Mouse (Mus musculus): ENCODE data around the gene Cd180. TPM values are rescaled to one million over a fixed set of nuclear protein-coding genes. Genes with fewer than 3 reads are reported as not detected.

Cd180 gene
- polyA plus RNA-seq, 1 experiment: 31.6 TPM

DNA sequence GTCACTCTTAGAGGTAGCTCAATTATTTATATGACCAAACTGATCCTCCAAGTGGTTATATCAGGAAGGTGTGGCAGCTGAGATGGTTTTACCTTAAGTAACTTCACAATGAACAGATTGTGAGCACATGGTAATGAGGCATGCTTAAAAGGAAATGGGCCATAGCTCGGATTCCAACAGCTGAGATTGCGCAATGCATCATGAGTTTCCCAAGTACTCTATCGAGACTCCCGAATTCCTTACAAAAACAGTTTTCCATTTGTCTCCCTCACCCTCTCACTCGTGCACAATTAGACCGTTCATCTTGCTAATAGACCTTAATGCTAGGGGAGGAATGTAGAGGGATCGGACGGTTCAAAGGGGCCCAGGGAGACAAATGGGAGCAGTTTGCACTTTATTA lies 76.8 kb downstream of the Cd180 start:
- Histone ChIP-seq H3K4me1 (ENCODE audit: control insufficient read depth, insufficient read depth, insufficient read length) (no peaks in the 10 kb centered on the region), H3K27ac (ENCODE audit: insufficient read depth, low read length) (no peak overlapping the region), H3K4me3 (ENCODE audit: extremely low read depth, insufficient read depth, insufficient read length) (no peak overlapping the region), H3K27me3 (ENCODE audit: control insufficient read depth, insufficient read depth, low read length) (no peaks in the 10 kb centered on the region), H3K36me3 (ENCODE audit: control insufficient read depth, insufficient read depth, low read length) (peaks cover 14% of the 10 kb centered on the region)
- DNase-seq (ENCODE audit: low read depth in 1 of 2, low spot score in 2 of 2): no peak
- 90% methylated on average over 8 of the region's 8 CpGs for WGBS
- no peak for TF ChIP-seq POLR2A (IDR thresholded peaks at IDR 0.05; ENCODE audit: low read depth, low read length)
- no peak for TF ChIP-seq CTCF (IDR thresholded peaks at IDR 0.05; ENCODE audit: extremely low read depth, insufficient read depth, insufficient read length, insufficient replicate concordance)

GRCm38 (mm10) chr13:102773169-102773568 lies 79.8 kb downstream of the Cd180 start:
- DNase-seq (ENCODE audit: low read depth in 1 of 2, low spot score in 2 of 2): no peak
- no peaks in the 10 kb centered on the region for H3K4me1 ChIP-seq (ENCODE audit: control insufficient read depth, insufficient read depth, insufficient read length)
- H3K36me3 ChIP-seq (ENCODE audit: control insufficient read depth, insufficient read depth, low read length): peaks cover 14% of the 10 kb centered on the region
- H3K4me3 ChIP-seq (ENCODE audit: extremely low read depth, insufficient read depth, insufficient read length): no peak overlapping the region
- WGBS: 87% methylated on average over 9 of the region's 9 CpGs
- no peak for TF ChIP-seq CTCF (IDR thresholded peaks at IDR 0.05; ENCODE audit: extremely low read depth, insufficient read depth, insufficient read length, insufficient replicate concordance)
- TF ChIP-seq POLR2A (IDR thresholded peaks at IDR 0.05; ENCODE audit: low read depth, low read length): no peak
- H3K27ac ChIP-seq (ENCODE audit: insufficient read depth, low read length): no peak overlapping the region
- H3K27me3 ChIP-seq (ENCODE audit: control insufficient read depth, insufficient read depth, low read length): no peaks in the 10 kb centered on the region

- Histone ChIP-seq H3K4me3 (ENCODE audit: extremely low read depth, insufficient read depth, insufficient read length) (no peak overlapping the region), H3K27ac (ENCODE audit: insufficient read depth, low read length) (no peak overlapping the region), H3K36me3 (ENCODE audit: control insufficient read depth, insufficient read depth, low read length) (peaks cover 19% of the 10 kb centered on the region), H3K4me1 (ENCODE audit: control insufficient read depth, insufficient read depth, insufficient read length) (no peaks in the 10 kb centered on the region), H3K27me3 (ENCODE audit: control insufficient read depth, insufficient read depth, low read length) (no peaks in the 10 kb centered on the region)
- WGBS: 93% methylated on average over 7 of the region's 7 CpGs
- no peak for DNase-seq (ENCODE audit: low read depth in 1 of 2, low spot score in 2 of 2)
- TF ChIP-seq CTCF (IDR thresholded peaks at IDR 0.05; ENCODE audit: extremely low read depth, insufficient read depth, insufficient read length, insufficient replicate concordance) (no peak), POLR2A (IDR thresholded peaks at IDR 0.05; ENCODE audit: low read depth, low read length) (no peak)
Measured at GRCm38 (mm10) chr13:102774786-102775201, 81.4 kb downstream of the Cd180 start.

- H3K27me3 ChIP-seq (ENCODE audit: control insufficient read depth, insufficient read depth, low read length): no peaks in the 10 kb centered on the region
- H3K27ac ChIP-seq (ENCODE audit: insufficient read depth, low read length): no peak overlapping the region
- TF ChIP-seq POLR2A (IDR thresholded peaks at IDR 0.05; ENCODE audit: low read depth, low read length): no peak
- H3K36me3 ChIP-seq (ENCODE audit: control insufficient read depth, insufficient read depth, low read length): peaks cover 18% of the 10 kb centered on the region
- no peak overlapping the region for H3K4me3 ChIP-seq (ENCODE audit: extremely low read depth, insufficient read depth, insufficient read length)
- no peak for DNase-seq (ENCODE audit: low read depth in 1 of 2, low spot score in 2 of 2)
- WGBS: 93% methylated on average over 6 of the region's 6 CpGs
- H3K4me1 ChIP-seq (ENCODE audit: control insufficient read depth, insufficient read depth, insufficient read length): no peaks in the 10 kb centered on the region
Measured at GRCm38 (mm10) chr13:102775506-102775905, 82.1 kb downstream of the Cd180 start.

DNA sequence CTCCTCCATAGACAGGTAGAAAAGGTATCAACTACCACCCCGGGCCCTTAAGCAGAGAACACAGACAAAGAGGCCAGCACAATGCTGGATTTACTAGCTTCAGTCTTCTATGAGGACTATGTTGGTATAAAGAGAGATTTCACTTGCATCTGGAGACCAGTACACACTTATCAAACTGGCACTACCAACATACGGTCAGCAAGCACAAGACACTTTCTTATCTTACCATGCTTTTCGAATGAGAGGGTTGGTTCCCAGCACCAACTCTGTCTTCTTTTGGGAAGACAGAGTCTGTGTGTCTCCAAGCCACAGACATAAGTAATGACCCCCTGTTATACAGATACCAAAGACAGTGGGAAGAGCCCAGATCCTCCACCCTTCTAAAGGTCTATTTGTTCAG lies 85.5 kb downstream of the Cd180 start:
- WGBS: 88% methylated on average over 3 of the region's 3 CpGs
- no peak overlapping the region for H3K27ac ChIP-seq (ENCODE audit: insufficient read depth, low read length)
- no peaks in the 10 kb centered on the region for H3K27me3 ChIP-seq (ENCODE audit: control insufficient read depth, insufficient read depth, low read length)
- TF ChIP-seq CTCF (IDR thresholded peaks at IDR 0.05; ENCODE audit: extremely low read depth, insufficient read depth, insufficient read length, insufficient replicate concordance) (no peak), POLR2A (IDR thresholded peaks at IDR 0.05; ENCODE audit: low read depth, low read length) (no peak)
- H3K36me3 ChIP-seq (ENCODE audit: control insufficient read depth, insufficient read depth, low read length): peaks cover 24% of the 10 kb centered on the region
- DNase-seq (ENCODE audit: low read depth in 1 of 2, low spot score in 2 of 2): no peak
- H3K4me3 ChIP-seq (ENCODE audit: extremely low read depth, insufficient read depth, insufficient read length): no peak overlapping the region
- no peaks in the 10 kb centered on the region for H3K4me1 ChIP-seq (ENCODE audit: control insufficient read depth, insufficient read depth, insufficient read length)

DNA sequence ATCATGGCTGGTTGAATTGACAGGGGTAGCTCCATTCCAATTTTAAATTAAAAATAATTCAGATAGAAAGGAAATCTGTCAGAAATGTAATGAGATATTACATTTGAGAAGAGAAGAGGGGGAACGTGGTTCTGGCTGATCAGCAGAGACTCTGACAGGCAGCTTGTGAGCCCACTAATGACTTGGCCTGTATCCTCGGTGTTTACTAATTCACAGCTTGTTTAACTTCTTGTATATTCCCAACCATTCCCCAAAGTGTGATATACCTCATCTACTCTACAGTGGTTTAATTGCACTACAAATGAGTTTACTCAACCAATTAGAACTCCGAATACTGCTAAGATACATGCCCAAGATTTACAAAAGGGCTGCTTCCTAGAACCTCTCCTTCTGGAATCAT lies 85.9 kb downstream of the Cd180 start:
- no peak for TF ChIP-seq CTCF (IDR thresholded peaks at IDR 0.05; ENCODE audit: extremely low read depth, insufficient read depth, insufficient read length, insufficient replicate concordance)
- DNase-seq (ENCODE audit: low read depth in 1 of 2, low spot score in 2 of 2): no peak
- 92% methylated on average over 3 of the region's 3 CpGs for WGBS
- H3K27me3 ChIP-seq (ENCODE audit: control insufficient read depth, insufficient read depth, low read length): no peaks in the 10 kb centered on the region
- peaks cover 22% of the 10 kb centered on the region for H3K36me3 ChIP-seq (ENCODE audit: control insufficient read depth, insufficient read depth, low read length)
- no peaks in the 10 kb centered on the region for H3K4me1 ChIP-seq (ENCODE audit: control insufficient read depth, insufficient read depth, insufficient read length)
- no peak overlapping the region for H3K4me3 ChIP-seq (ENCODE audit: extremely low read depth, insufficient read depth, insufficient read length)
- H3K27ac ChIP-seq (ENCODE audit: insufficient read depth, low read length): no peak overlapping the region

- peaks cover 27% of the 10 kb centered on the region for H3K36me3 ChIP-seq (ENCODE audit: control insufficient read depth, insufficient read depth, low read length)
- 93% methylated on average over 7 of the region's 7 CpGs for WGBS
- DNase-seq (ENCODE audit: low read depth in 1 of 2, low spot score in 2 of 2): no peak
- no peaks in the 10 kb centered on the region for H3K27me3 ChIP-seq (ENCODE audit: control insufficient read depth, insufficient read depth, low read length)
- H3K27ac ChIP-seq (ENCODE audit: insufficient read depth, low read length): no peak overlapping the region
- no peaks in the 10 kb centered on the region for H3K4me1 ChIP-seq (ENCODE audit: control insufficient read depth, insufficient read depth, insufficient read length)
- H3K4me3 ChIP-seq (ENCODE audit: extremely low read depth, insufficient read depth, insufficient read length): no peak overlapping the region
- TF ChIP-seq CTCF (IDR thresholded peaks at IDR 0.05; ENCODE audit: extremely low read depth, insufficient read depth, insufficient read length, insufficient replicate concordance) (no peak), POLR2A (IDR thresholded peaks at IDR 0.05; ENCODE audit: low read depth, low read length) (no peak)
Measured at GRCm38 (mm10) chr13:102783531-102784310, 90.4 kb downstream of the Cd180 start.

Data from spleen, adult 2 months (tissue).